Mouse (Mus musculus) kidney, embryonic 16.5 days (tissue): Measurements from ENCODE around the gene Pde10a. TPM values are rescaled to one million over a fixed set of nuclear protein-coding genes. Genes with fewer than 3 reads are reported as not detected.
A peak's percentile ranks its signal among the peaks of the same experiment; 100 is the strongest.

Source experiments
- ATAC-seq: fragments of 200-750 bp; cut with Nextera tagmentation; 2 replicates; pipeline ENCODE4 v1.8.0; 2017; ENCODE audit warnings: moderate TSS enrichment; ENCODE audit not compliant: low FRiP score, low TSS enrichment
- H3K27ac ChIP-seq: fragments of 300-500 bp; sonication (generic); 2 replicates; pipeline ENCODE4 v1.5.1; 2014; ENCODE audit warnings: low read length
- H3K27me3 ChIP-seq: fragments of 300-500 bp; sonication (generic); 2 replicates; pipeline ENCODE4 v1.6.1; 2014; ENCODE audit warnings: low read length, control low read depth, mixed read lengths; ENCODE audit not compliant: insufficient read depth
- H3K36me3 ChIP-seq: fragments of 300-500 bp; sonication (generic); 2 replicates; pipeline ENCODE4 v1.6.1; 2014; ENCODE audit warnings: low read length, control low read depth, mixed read lengths; ENCODE audit not compliant: insufficient read depth
- H3K4me1 ChIP-seq: fragments of 300-500 bp; sonication (generic); 2 replicates; pipeline ENCODE4 v1.6.1; 2014; ENCODE audit warnings: low read length, control low read depth, mixed read lengths; ENCODE audit not compliant: insufficient read depth
- H3K4me2 ChIP-seq: fragments of 300-500 bp; sonication (generic); replicated peaks from 2 replicates; pipeline ENCODE4 v1.6.1; 2014; ENCODE audit warnings: low read depth, low read length
- H3K4me3 ChIP-seq: fragments of 300-500 bp; sonication (generic); 2 replicates; pipeline ENCODE4 v1.5.1; 2014; ENCODE audit warnings: mild to moderate bottlenecking, low read length
- H3K9ac ChIP-seq: fragments of 300-500 bp; sonication (generic); replicated peaks from 2 replicates; pipeline ENCODE4 v1.6.1; 2014; ENCODE audit warnings: low read length
- H3K9me3 ChIP-seq: fragments of 300-500 bp; sonication (generic); 2 replicates; pipeline ENCODE4 v1.6.1; 2016; ENCODE audit warnings: low read length, control low read depth
- WGBS: fragments of 180-500 bp; shearing (Covaris S2); extraction: QIAGEN DNeasy Blood & Tissue Kit; methylation state at CpG from one replicate; pipeline ENCODE4 v1.1.7; 2014; 5-methylcytosine and 5-hydroxymethylcytosine counted together
- polyA plus RNA-seq: library from polyadenylated mRNA; unstranded; fragments of >200 nt; fragmentation: Nextera tagmentation; extraction: Ambion mirVana; gene quantifications from 2 replicates; pipeline ENCODE4 v1.2.1, GENCODE M21; 2015

Pde10a gene
- polyA plus RNA-seq, 1 experiment from 2014 or later, result 1.3 TPM

DNA sequence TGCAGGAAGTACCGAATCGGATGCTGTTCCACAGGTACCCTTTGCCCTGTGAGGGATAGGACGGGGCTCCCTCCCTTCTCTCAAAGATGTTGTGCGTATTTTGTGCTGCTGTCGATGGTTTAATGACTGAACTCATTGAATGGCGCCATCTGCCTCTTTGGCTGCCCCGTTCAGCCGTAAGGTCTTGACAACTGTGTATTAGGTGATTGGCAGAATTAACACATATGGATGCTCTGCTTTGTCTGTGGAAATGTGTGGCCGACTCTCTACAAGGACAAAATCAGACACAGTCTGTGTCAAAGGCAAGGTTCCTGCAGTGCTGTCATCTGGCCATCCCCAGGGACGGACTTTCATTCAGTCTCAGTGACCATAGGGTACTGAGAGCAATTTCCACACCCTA lies 372.6 kb downstream of the Pde10a start:
- no peak for ATAC-seq
- Histone ChIP-seq H3K27ac (no peak overlapping the region), H3K4me2 (no peak overlapping the region), H3K9ac (no peak overlapping the region), H3K27me3 (0 out of 2 replicates have a peak, but pooled peaks cover 2% of the 10 kb centered on the region), H3K4me1 (peaks cover 10% of the 10 kb centered on the region; the same call in 1 of the 2 replicates), H3K36me3 (no peaks in the 10 kb centered on the region), H3K9me3 (no peaks in the 10 kb centered on the region), H3K4me3 (no peak overlapping the region)
- WGBS, result 85% methylated on average over 10 of the region's 10 CpGs

DNA sequence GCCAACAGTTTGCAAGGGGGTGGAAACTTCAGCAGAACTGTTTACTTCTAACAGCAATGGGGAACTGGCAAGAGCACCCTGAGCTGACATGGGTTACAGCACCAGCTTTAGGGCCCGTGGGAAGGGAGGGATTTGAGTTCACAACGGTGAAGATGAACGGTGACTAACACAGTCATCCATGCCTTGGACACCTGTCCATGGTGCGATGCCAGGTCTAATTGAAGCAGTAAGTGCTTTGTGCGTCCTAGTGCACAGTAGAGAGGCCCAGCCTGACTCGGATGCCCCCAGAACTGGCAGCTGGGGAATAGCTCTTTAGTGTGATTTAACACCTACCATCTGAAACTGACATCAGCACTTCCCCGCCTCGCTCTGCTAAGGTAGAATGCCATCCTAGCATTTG lies 373.0 kb downstream of the Pde10a start:
- H3K9ac ChIP-seq, result no peak overlapping the region
- WGBS, result 70% methylated on average over 8 of the region's 8 CpGs
- no peak for ATAC-seq
- no peak overlapping the region for H3K4me3 ChIP-seq
- H3K4me1 ChIP-seq, result peaks cover 10% of the 10 kb centered on the region; the same call in 1 of the 2 replicates
- H3K36me3 ChIP-seq, result no peaks in the 10 kb centered on the region
- H3K9me3 ChIP-seq, result no peaks in the 10 kb centered on the region
- H3K4me2 ChIP-seq, result no peak overlapping the region
- H3K27me3 ChIP-seq, result 0 out of 2 replicates have a peak, but pooled peaks cover 2% of the 10 kb centered on the region
- H3K27ac ChIP-seq, result no peak overlapping the region

DNA sequence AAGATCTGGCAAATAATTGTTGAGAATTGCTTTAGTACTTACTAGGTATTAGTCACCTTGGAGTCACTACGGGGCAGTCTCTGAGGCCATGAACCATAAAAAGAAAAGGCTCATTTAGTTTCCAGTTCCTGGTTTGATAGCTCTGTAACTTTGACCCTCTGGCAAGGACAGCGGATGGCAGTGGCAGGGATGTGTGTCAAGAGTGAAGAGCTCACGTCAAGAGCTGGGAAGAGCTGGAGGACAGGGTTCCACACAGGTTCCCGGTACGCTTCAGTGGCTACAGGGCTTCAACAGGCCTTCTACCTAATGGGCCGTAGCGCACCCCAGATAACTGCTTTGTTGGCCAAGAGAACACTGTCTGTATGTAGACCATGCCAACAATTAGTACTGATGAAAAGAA lies 374.0 kb downstream of the Pde10a start:
- peak; percentile 31; the same call in 1 of the 2 replicates for ATAC-seq
- H3K27me3 ChIP-seq, result 0 out of 2 replicates have a peak, but pooled peaks cover 2% of the 10 kb centered on the region
- no peak overlapping the region for H3K9ac ChIP-seq
- no peak overlapping the region for H3K27ac ChIP-seq
- no peak overlapping the region for H3K4me2 ChIP-seq
- H3K4me1 ChIP-seq, result peaks cover 10% of the 10 kb centered on the region; the same call in 1 of the 2 replicates
- whole genome bisulfite sequencing, result 45% methylated on average over 7 of the region's 7 CpGs
- no peaks in the 10 kb centered on the region for H3K9me3 ChIP-seq
- no peaks in the 10 kb centered on the region for H3K36me3 ChIP-seq
- no peak overlapping the region for H3K4me3 ChIP-seq

DNA sequence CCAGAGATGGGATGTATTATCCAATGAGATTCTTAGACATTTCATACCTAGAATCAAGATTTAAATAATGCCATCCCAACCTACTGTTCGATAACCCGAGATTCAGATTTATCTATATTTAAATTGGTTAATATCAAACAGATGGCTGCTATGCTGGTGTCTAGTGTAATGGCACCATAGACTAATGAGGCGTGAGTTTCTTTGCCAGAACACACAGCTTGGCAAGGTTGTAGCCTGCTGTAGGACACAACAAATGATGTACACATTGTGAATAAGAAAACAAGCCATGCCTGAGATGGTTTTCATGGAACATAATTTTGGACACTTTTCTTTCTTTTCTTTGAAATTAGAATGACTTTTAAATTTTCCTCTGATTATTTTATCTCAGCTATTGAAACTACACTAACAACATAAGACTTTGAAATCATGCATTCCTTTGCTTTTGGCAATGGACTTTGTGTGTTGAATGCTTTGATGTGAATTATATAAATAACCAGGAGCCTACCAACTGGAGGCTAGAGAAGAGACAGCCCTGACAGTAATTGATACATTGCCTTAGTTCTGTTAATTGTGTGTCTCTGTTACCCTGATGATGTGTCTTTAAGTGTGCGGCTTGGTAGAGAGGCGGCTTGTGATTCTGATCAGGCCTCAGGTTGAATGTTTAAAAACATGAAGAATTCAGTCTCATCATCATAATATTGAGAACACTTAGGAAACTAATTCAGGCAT lies 378.5 kb downstream of the Pde10a start:
- Histone ChIP-seq H3K27me3 (no peaks in the 10 kb centered on the region), H3K4me3 (no peak overlapping the region), H3K9ac (no peak overlapping the region), H3K4me1 (peaks cover 5% of the 10 kb centered on the region; the same call in 1 of the 2 replicates), H3K9me3 (no peaks in the 10 kb centered on the region), H3K27ac (no peak overlapping the region), H3K36me3 (no peaks in the 10 kb centered on the region), H3K4me2 (no peak overlapping the region)
- ATAC-seq, result no peak
- 96% methylated on average over 5 of the region's 5 CpGs for WGBS

DNA sequence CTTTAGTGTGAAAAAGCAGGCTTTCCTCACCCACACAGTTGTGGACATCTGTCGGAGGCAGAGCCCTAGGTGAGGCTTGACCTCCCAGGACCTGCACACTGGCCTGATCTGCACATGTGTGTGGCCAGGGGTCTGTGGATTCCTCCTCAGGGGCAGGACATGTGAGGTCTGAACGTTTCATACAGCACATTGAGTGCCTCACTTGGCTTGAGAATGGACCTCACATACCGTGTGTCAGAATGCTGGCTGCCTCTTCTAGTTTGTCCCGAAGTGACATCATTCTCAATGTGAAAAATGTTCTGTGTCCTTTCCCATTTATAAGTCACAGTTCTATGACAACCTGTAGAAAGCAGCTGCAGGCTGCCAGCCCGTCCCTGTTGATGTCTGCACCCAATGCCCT lies 385.4 kb downstream of the Pde10a start:
- Histone ChIP-seq H3K36me3 (no peaks in the 10 kb centered on the region), H3K4me3 (no peak overlapping the region), H3K27ac (no peak overlapping the region), H3K9me3 (no peaks in the 10 kb centered on the region), H3K27me3 (no peaks in the 10 kb centered on the region), H3K4me1 (no peaks in the 10 kb centered on the region), H3K4me2 (no peak overlapping the region), H3K9ac (no peak overlapping the region)
- 55% methylated on average over 5 of the region's 5 CpGs for WGBS
- ATAC-seq, result no peak

DNA sequence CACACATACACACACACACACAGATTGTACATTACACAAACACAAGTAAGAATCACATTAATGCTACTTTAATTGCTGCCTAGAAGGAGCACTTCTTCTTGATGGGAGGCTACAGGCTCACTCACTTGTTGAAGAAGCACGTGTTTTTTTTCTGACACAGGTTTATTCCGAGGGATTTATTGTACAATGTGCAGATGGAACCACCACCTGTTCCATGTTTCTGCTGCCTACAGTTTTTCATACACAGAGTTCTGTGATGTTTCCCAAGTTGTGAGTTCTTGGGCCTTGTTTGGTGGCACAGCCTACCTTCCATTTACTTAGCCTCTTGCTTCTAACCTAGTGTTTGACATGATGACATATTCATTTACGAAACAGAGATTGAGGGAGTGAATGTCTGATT lies 387.8 kb downstream of the Pde10a start:
- no peaks in the 10 kb centered on the region for H3K9me3 ChIP-seq
- H3K4me3 ChIP-seq, result no peak overlapping the region
- H3K9ac ChIP-seq, result no peak overlapping the region
- no peak for ATAC-seq
- no peaks in the 10 kb centered on the region for H3K27me3 ChIP-seq
- H3K36me3 ChIP-seq, result no peaks in the 10 kb centered on the region
- no peak overlapping the region for H3K4me2 ChIP-seq
- WGBS, result 82% methylated on average over 3 of the region's 3 CpGs
- no peaks in the 10 kb centered on the region for H3K4me1 ChIP-seq
- H3K27ac ChIP-seq, result no peak overlapping the region

DNA sequence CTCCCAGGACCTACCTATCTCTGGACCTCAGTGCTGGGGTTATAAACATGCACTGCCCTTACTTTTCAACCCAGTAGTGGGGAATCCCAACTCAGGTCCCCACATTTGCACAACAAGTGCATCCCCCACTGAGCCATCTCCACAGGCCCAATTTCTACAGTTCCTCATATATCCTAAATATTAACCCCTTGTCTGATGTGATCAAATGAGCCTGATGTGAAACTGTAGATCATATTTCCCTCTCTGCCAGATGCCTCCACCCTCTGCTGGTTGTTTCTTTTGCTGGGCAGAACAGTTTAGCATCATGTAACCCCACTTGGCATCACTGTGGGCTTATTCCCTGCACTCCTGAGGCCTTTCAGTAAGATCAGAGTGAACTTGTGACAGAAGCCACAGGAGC lies 390.5 kb downstream of the Pde10a start:
- Histone ChIP-seq H3K27ac (no peak overlapping the region), H3K36me3 (no peaks in the 10 kb centered on the region), H3K9ac (no peak overlapping the region), H3K4me3 (no peak overlapping the region), H3K9me3 (no peaks in the 10 kb centered on the region), H3K27me3 (no peaks in the 10 kb centered on the region), H3K4me1 (no peaks in the 10 kb centered on the region), H3K4me2 (no peak overlapping the region)
- ATAC-seq, result no peak

DNA sequence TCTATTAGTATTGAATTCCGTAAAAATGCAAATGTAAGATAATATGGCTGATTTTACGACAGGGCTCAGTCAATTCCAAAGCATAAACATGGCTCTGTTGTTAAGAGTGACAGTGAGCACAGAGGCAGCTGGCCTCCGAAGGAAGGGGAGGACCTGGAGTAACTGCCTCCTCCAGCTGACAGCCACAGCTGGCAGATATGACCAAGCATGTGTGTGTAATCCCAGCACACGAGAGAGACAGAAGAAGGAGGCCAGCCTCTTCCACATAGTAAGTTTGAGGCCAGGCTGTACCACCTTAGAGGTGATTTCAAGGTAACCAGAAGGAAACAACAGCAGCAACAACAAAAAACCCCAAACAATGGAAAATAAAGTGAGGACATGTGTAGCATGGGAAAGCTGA lies 397.9 kb downstream of the Pde10a start:
- H3K9ac ChIP-seq, result no peak overlapping the region
- H3K36me3 ChIP-seq, result no peaks in the 10 kb centered on the region
- H3K27ac ChIP-seq, result no peak overlapping the region
- 12% methylated on average over 4 of the region's 4 CpGs for WGBS
- peaks cover 10% of the 10 kb centered on the region; the same call in 1 of the 2 replicates for H3K27me3 ChIP-seq
- no peak overlapping the region for H3K4me2 ChIP-seq
- H3K4me1 ChIP-seq, result no peaks in the 10 kb centered on the region
- ATAC-seq, result no peak
- H3K9me3 ChIP-seq, result no peaks in the 10 kb centered on the region
- no peak overlapping the region for H3K4me3 ChIP-seq

DNA sequence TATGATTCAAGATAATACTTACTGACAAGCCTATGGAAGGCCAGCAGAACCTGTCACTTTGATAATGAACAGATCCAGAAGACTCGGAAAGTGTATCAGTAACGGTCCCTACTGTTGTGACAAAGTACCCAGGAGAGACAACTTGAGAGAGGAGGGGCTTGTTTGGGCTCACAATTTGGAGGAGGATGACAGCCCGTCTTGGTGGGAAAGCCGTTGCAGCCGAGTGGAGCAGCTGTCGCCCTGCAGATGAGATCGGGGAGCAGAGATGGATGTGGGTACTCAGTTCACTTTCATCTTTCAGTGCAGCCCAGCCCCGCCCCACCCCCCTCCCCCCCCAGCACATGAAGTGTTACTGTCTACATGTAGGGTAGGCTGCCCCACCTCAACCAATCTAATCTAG lies 398.6 kb downstream of the Pde10a start:
- no peaks in the 10 kb centered on the region for H3K4me1 ChIP-seq
- no peak for ATAC-seq
- no peaks in the 10 kb centered on the region for H3K9me3 ChIP-seq
- no peak overlapping the region for H3K4me3 ChIP-seq
- peaks cover 10% of the 10 kb centered on the region; the same call in 1 of the 2 replicates for H3K27me3 ChIP-seq
- no peak overlapping the region for H3K27ac ChIP-seq
- WGBS, result 47% methylated on average over 8 of the region's 8 CpGs
- H3K9ac ChIP-seq, result no peak overlapping the region
- no peak overlapping the region for H3K4me2 ChIP-seq
- H3K36me3 ChIP-seq, result no peaks in the 10 kb centered on the region

DNA sequence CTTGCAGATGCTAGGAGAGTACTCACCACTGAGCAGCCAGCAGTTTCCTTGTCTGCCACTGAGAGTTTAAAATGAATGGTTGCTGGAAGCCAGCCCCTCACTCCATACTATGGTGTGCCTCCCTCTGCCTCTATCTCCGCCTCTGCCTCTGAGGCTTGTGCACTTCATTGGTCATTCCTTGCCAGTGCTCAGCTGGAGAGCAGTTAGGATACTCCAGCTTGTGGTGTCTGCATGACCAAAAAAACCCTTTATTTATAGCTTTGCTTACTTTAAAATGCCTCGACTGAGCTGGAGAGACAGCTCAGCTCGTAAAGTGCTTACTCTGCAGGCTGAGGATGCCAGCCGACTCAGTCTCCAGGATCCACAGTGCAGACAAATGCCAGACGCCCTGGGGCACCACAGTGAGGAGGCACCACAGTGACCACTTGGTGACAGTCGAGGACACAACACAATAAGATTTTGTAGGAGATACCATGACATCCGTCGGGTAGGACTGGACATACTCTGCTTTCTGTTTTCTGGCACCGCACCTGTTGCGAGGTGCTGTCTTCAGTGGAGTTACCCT lies 400.7 kb downstream of the Pde10a start:
- peaks cover 17% of the 10 kb centered on the region; the same call in 1 of the 2 replicates for H3K27me3 ChIP-seq
- H3K4me3 ChIP-seq, result no peak overlapping the region
- H3K4me2 ChIP-seq, result no peak overlapping the region
- ATAC-seq, result no peak
- 58% methylated on average over 10 of the region's 10 CpGs for WGBS
- no peaks in the 10 kb centered on the region for H3K36me3 ChIP-seq
- H3K4me1 ChIP-seq, result no peaks in the 10 kb centered on the region
- no peak overlapping the region for H3K9ac ChIP-seq
- no peak overlapping the region for H3K27ac ChIP-seq
- H3K9me3 ChIP-seq, result no peaks in the 10 kb centered on the region
